Comparison of ENCODE assay signal across 10 mouse cellular contexts in the genomic region with DNA sequence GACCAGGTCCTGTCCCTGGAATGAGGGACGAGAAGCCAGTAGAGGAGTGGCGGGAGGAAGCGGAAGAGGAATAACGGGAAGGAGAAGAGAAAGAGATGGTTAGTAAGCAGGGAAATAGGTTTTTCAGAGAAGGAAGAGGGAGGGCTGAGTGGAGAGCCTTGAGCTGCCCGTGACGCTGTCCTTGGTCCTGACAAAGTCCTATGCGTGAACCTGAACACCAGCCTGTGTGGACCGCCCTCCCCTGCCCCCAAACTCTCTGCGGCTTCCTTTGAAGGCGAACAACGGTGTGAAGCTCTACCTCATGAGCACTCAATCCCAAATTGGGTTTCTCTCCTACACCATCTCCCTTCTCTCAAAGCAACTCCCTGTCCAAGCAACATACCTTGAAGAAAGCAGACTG. TPM values are rescaled to one million over a fixed set of nuclear protein-coding genes. Genes with fewer than 3 reads are reported as not detected.
A peak's percentile ranks its signal among the peaks of the same experiment; 100 is the strongest.
DNase-seq lines count a peak whose midpoint lies in the region; TF ChIP-seq lines count a peak whose summit lies in the region.
"Had no signal": no experiment of that assay in that cellular context is flagged by ENCODE, and none has a peak within 500 bp of the region (broad histone marks: within the 10 kb centered on the region; RNA-seq: fewer than 3 reads in every experiment).

No protein-coding gene starts in this region.

- DNase-seq in kidney, adult 2 months: peak; percentile 38
- DNase-seq in kidney, adult 11 months: no peak
- peak; percentile 31 for DNase-seq in MEL-GATA-1-ER (ENCODE audit: extremely low read depth, low read depth)
- peak; percentile 79 for DNase-seq in embryonic facial prominence, embryonic 10.5 days (ENCODE audit: low spot score)
- peak; percentile 69 for DNase-seq in retina, embryonic 14.5 days (ENCODE audit: low spot score)
- no peak for DNase-seq in left cerebral cortex, postnatal 14 days (ENCODE audit: low spot score in 2 of 2)
- DNase-seq in urinary bladder, adult 2 months (ENCODE audit: low spot score): no peak
- DNase-seq in c-Kit-positive CD71-positive TER-119-positive erythroid progenitor cells, embryonic 14.5 days (ENCODE audit: low spot score): no peak
- DNase-seq: cerebellum, adult 8-10 months had no signal

- 15% methylated on average over 11 of the region's 11 CpGs for WGBS in kidney, adult 2 months
- 25% methylated on average over 11 of the region's 11 CpGs for WGBS in embryonic facial prominence, embryonic 10.5 days

- H3K27me3 ChIP-seq in kidney, adult 2 months (replicated peaks; ENCODE audit: control insufficient read depth, insufficient read depth, low read length): no peaks in the 10 kb centered on the region
- peaks cover 25% of the 10 kb centered on the region for H3K27me3 ChIP-seq in embryonic facial prominence, embryonic 10.5 days (replicated peaks; ENCODE audit: low read depth, poor library complexity, severe bottlenecking)

- H3K27ac ChIP-seq in kidney, adult 2 months (ENCODE audit: insufficient read depth, low read depth, low read length): no peak overlapping the region
- no peak overlapping the region for H3K27ac ChIP-seq in embryonic facial prominence, embryonic 10.5 days (replicated peaks)
- H3K27ac ChIP-seq: limb, embryonic 12.5 days had no signal

- intact Hi-C loops in left cerebral cortex, postnatal 14 days (cut with DNase I): no loop called here

- no peaks in the 10 kb centered on the region; the same call in 1 of the 2 replicates for H3K4me1 ChIP-seq in kidney, adult 2 months (ENCODE audit: control insufficient read depth, insufficient read depth, low read length)
- H3K4me1 ChIP-seq in embryonic facial prominence, embryonic 10.5 days: no peaks in the 10 kb centered on the region
- H3K4me1 ChIP-seq: limb, embryonic 12.5 days had no signal

- no peak for TF ChIP-seq CTCF in kidney, adult 2 months (conservative IDR thresholded peaks at IDR 0.05; ENCODE audit: insufficient read depth, insufficient read length, low read depth, low read length)

- H3K36me3 ChIP-seq in kidney, adult 2 months (ENCODE audit: control insufficient read depth, insufficient read depth, low read length): no peaks in the 10 kb centered on the region
- no peaks in the 10 kb centered on the region for H3K36me3 ChIP-seq in embryonic facial prominence, embryonic 10.5 days (replicated peaks)
- H3K36me3 ChIP-seq: limb, embryonic 12.5 days had no signal

- no peak overlapping the region for H3K4me3 ChIP-seq in kidney, adult 2 months (ENCODE audit: insufficient read depth, low read depth, low read length)
- H3K4me3 ChIP-seq in embryonic facial prominence, embryonic 10.5 days: no peak overlapping the region
- H3K4me3 ChIP-seq: limb, embryonic 12.5 days had no signal

- no peaks in the 10 kb centered on the region for H3K9me3 ChIP-seq in embryonic facial prominence, embryonic 10.5 days
- H3K9me3 ChIP-seq: limb, embryonic 12.5 days had no signal

- TF ChIP-seq POLR2A in kidney, adult 2 months (IDR thresholded peaks at IDR 0.05; ENCODE audit: low read depth, low read length): no peak

RNA-seq across cellular contexts. Expression of a gene that starts 22.8 kb away (rescaled TPM):
- polyA plus RNA-seq in kidney, adult 2 months (2012; rRNA removed): 1.9 and 2.1 TPM in 2 replicates
- polyA plus RNA-seq in embryonic facial prominence, embryonic 10.5 days (2016; fragmentation: Nextera tagmentation; extraction: Ambion mirVana): 3.7 and 6.7 TPM in 2 replicates
- total RNA-seq in left cerebral cortex, postnatal 14 days (2021): 1 to 10 TPM; 1.3 to 1.6 TPM
- polyA plus RNA-seq in urinary bladder, adult 2 months (2012; rRNA removed): 24.9 and 25.1 TPM in 2 replicates

RNA-seq across cellular contexts. Expression of a gene that starts 50.6 kb away (rescaled TPM):
- polyA plus RNA-seq in kidney, adult 2 months (2012; rRNA removed): 20.8 and 23.5 TPM in 2 replicates
- polyA plus RNA-seq in embryonic facial prominence, embryonic 10.5 days (2016; fragmentation: Nextera tagmentation; extraction: Ambion mirVana): 7.7 and 9.8 TPM in 2 replicates
- 100 to 1,000 TPM; 111 to 115 TPM for total RNA-seq in left cerebral cortex, postnatal 14 days (2021)
- 46.3 and 51.2 TPM in 2 replicates for polyA plus RNA-seq in urinary bladder, adult 2 months (2012; rRNA removed)

RNA-seq across cellular contexts. Expression of a gene that starts 52.4 kb away (rescaled TPM):
- polyA plus RNA-seq in kidney, adult 2 months (2012; rRNA removed): 0.74 and 0.99 TPM in 2 replicates
- 0.27 and 0.65 TPM in 2 replicates for polyA plus RNA-seq in embryonic facial prominence, embryonic 10.5 days (2016; fragmentation: Nextera tagmentation; extraction: Ambion mirVana)
- total RNA-seq in left cerebral cortex, postnatal 14 days (2021): 1 to 10 TPM; 3.3 to 3.4 TPM
- polyA plus RNA-seq in urinary bladder, adult 2 months (2012; rRNA removed): 0.99 and 1.1 TPM in 2 replicates

RNA-seq across cellular contexts. Expression of a gene that starts 52.6 kb away (rescaled TPM):
- polyA plus RNA-seq in kidney, adult 2 months (2012; rRNA removed): not detected in 2 replicates
- polyA plus RNA-seq in embryonic facial prominence, embryonic 10.5 days (2016; fragmentation: Nextera tagmentation; extraction: Ambion mirVana): 3.1 and 3.3 TPM in 2 replicates
- not detected for total RNA-seq in left cerebral cortex, postnatal 14 days (2021)
- polyA plus RNA-seq in urinary bladder, adult 2 months (2012; rRNA removed): not detected in 2 replicates

Comparison
In these comparisons a context has a peak if more than half of its experiments do, and no peak if none do; other contexts are left out.
1. DNase-seq: peak in kidney, adult 2 months (single experiment), MEL-GATA-1-ER (single experiment), embryonic facial prominence, embryonic 10.5 days (single experiment) and retina, embryonic 14.5 days (single experiment); none in kidney, adult 11 months (single experiment), left cerebral cortex, postnatal 14 days (0 of 2), urinary bladder, adult 2 months (single experiment) and c-Kit-positive CD71-positive TER-119-positive erythroid progenitor cells, embryonic 14.5 days (single experiment).